Mouse (Mus musculus) frontal cortex, postnatal 10 days (tissue): ENCODE data around the gene Vmn1r83.

Experiments
- DNase-seq, 2 experiments: peaks; one replicate each; pipeline ENCODE4 v3.0.0; 2022; ENCODE audit warnings: low spot score in 2 of 2, mixed read lengths in 1 of 2

Vmn1r83 gene

DNA sequence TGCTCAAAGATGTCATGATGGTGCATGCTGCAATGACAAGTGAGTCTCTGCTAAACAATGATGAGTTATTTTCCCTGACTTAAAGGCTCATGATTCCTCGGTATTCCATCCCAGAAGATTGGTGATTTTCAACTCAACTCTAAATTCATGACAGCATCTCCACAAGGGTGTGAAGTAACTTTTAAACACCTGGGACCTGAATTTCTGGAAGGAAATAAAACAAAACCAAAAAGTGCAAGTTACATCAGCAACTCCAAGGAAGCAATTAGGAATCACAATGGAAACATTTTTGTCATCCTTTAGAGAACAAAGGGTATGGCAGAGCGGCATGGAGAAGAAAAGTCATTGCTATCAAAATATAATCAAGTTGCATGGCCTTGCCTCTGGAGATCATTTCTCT, at the start of gene Vmn1r83:
Gene Vmn1r83, minus strand, starts transcription at position 101 of the 400 bp plus-strand sequence.
- DNase-seq, result no peak

DNA sequence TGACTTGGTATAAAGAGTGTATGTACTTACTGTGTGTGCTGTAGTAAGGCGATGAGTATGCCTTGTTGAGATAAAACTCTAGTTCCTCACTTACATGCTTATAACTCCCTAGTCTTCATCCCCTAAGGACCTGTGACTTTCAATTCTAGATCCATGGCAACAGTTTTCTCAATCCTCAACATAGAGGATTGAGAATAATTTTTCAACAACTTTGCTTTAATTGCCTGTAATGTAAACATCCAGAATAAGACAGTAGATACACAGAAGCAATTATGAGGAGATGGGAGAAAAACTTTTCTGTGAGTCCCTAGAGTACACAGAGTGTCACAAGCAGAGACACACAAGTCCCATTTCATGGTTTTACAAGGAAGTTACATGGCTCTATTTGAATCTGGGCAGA, 39.9 kb upstream of the Vmn1r83 start, which contains the start of gene Vmn1r84:
Gene Vmn1r84, minus strand, starts transcription at position 101 of the 400 bp plus-strand sequence.
- DNase-seq, result no peak

DNA sequence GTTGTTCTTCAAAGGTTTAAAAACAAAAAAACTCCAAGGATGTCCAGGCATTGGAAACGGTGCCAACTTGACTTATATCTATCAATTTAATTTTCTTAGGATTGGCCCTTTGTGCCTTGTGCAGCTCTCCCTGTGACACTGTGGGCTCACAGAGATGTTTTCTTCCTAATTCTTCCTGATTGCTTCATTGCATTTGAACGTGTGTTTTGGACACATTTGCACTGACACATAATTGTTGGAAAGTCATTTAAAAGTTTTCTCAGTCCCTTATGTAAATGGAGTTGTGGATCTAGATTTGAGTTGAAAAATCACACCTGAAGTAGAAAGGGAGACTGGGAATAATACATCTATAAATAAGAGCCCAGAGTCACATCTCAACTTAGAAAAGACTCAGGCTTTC, 29.2 kb downstream of the Vmn1r83 start, which contains the start of gene Vmn1r82:
Gene Vmn1r82, plus strand, starts transcription at position 301 of the 400 bp plus-strand sequence.
- DNase-seq, result no peak
